Mouse (Mus musculus): ENCODE measurements around the gene Mrpl11.
A peak's percentile ranks its signal among the peaks of the same experiment; 100 is the strongest.

Gene Mrpl11

GRCm38 (mm10) chr19:4992904-4993303 lies 31.0 kb downstream of the Mrpl11 start:
- peak; percentile 40 to 42 for DNase-seq

GRCm38 (mm10) chr19:4994043-4994442 lies 32.1 kb downstream of the Mrpl11 start:
- no peak for DNase-seq

GRCm38 (mm10) chr19:4999445-5000140 lies 37.6 kb downstream of the Mrpl11 start:
- DNase-seq: no peak

GRCm38 (mm10) chr19:5001666-5002406 lies 39.9 kb downstream of the Mrpl11 start:
- DNase-seq: peak; percentile 83 to 84

- peak in 1 of 2 experiments; percentile 21 for DNase-seq
Observed at GRCm38 (mm10) chr19:5003644-5004043, 41.7 kb downstream of the Mrpl11 start.

- DNase-seq: no peak
Observed at GRCm38 (mm10) chr19:5004925-5005324, 43.0 kb downstream of the Mrpl11 start.

GRCm38 (mm10) chr19:5013138-5013537 lies 51.2 kb downstream of the Mrpl11 start:
- DNase-seq: no peak

- DNase-seq: peak; percentile 50
Observed at GRCm38 (mm10) chr19:5014961-5015398, 53.0 kb downstream of the Mrpl11 start.

- no peak for DNase-seq
Observed at GRCm38 (mm10) chr19:5016221-5016742, 54.3 kb downstream of the Mrpl11 start.
